Mouse (Mus musculus) limb, embryonic 14.5 days (tissue): ENCODE data around the gene Cnot8. TPM values are rescaled to one million over a fixed set of nuclear protein-coding genes. Genes with fewer than 3 reads are reported as not detected.

ENCODE experiments used
- ATAC-seq: fragments of 200-750 bp; cut with Nextera tagmentation; 2 replicates; pipeline ENCODE4 v1.8.0; 2017; ENCODE audit warnings: low read depth, moderate number of reproducible peaks, moderate TSS enrichment; ENCODE audit not compliant: low FRiP score
- DNase-seq: peaks from one replicate; pipeline ENCODE4 v3.0.0-alpha.2; 2015; ENCODE audit warnings: low spot score
- H3K27ac ChIP-seq: fragments of 300-500 bp; sonication (generic); replicated peaks from 2 replicates; pipeline ENCODE4 v1.5.1; 2014; ENCODE audit warnings: low read depth, mild to moderate bottlenecking, low read length, moderate library complexity, mixed read lengths
- H3K27me3 ChIP-seq: fragments of 300-500 bp; sonication (generic); 2 replicates; pipeline ENCODE4 v1.6.1; 2014; ENCODE audit warnings: low read length, mixed read lengths; ENCODE audit not compliant: control insufficient read depth, insufficient read depth
- H3K36me3 ChIP-seq: fragments of 300-500 bp; sonication (generic); 2 replicates; pipeline ENCODE4 v1.6.1; 2014; ENCODE audit warnings: mild to moderate bottlenecking, low read length, moderate library complexity, mixed read lengths; ENCODE audit not compliant: control insufficient read depth, insufficient read depth
- H3K4me1 ChIP-seq: fragments of 300-500 bp; sonication (generic); 2 replicates; pipeline ENCODE4 v1.6.1; 2014; ENCODE audit warnings: antibody characterized with exemption, low read length, mixed read lengths; ENCODE audit not compliant: control insufficient read depth, insufficient read depth
- H3K4me2 ChIP-seq: fragments of 300-500 bp; sonication (generic); replicated peaks from 2 replicates; pipeline ENCODE4 v1.6.1; 2014; ENCODE audit warnings: low read depth, mild to moderate bottlenecking, low read length, moderate library complexity; ENCODE audit not compliant: severe bottlenecking
- H3K4me3 ChIP-seq: fragments of 300-500 bp; sonication (generic); replicated peaks from 2 replicates; pipeline ENCODE4 v1.5.1; 2014; ENCODE audit warnings: low read length
- H3K9ac ChIP-seq: fragments of 300-500 bp; sonication (generic); 2 replicates; pipeline ENCODE4 v1.6.1; 2014; ENCODE audit warnings: mild to moderate bottlenecking, low read depth, low read length, moderate library complexity; ENCODE audit not compliant: severe bottlenecking
- H3K9me3 ChIP-seq: fragments of 300-500 bp; sonication (generic); 2 replicates; pipeline ENCODE4 v1.6.1; 2016; ENCODE audit warnings: low read length; ENCODE audit not compliant: control insufficient read depth
- POLR2A ChIP-seq: fragments of 200-500 bp; IDR thresholded peaks from 2 replicates; pipeline ENCODE4 v1.8.0; 2012; ENCODE audit warnings: inconsistent platforms, mild to moderate bottlenecking, moderate library complexity, borderline replicate concordance; ENCODE audit not compliant: insufficient read depth, insufficient read length; ENCODE audit errors: extremely low read depth
- WGBS: fragments of 180-500 bp; shearing (Covaris S2); extraction: QIAGEN DNeasy Blood & Tissue Kit; methylation state at CpG from one replicate; pipeline ENCODE4 v1.1.7; 2014; 5-methylcytosine and 5-hydroxymethylcytosine counted together
- polyA plus RNA-seq, 2 experiments: library from polyadenylated mRNA; depleted of rRNA in 1 of 2; stranded (reverse) in 1 of 2; unstranded in 1 of 2; fragments of >200 nt; fragmentation: Nextera tagmentation in 1 of 2; extraction: Ambion mirVana in 1 of 2; gene quantifications; 2 replicates each; pipeline versions ENCODE4 v1.2.1 to v1.2.3; 2012 to 2014

The Cnot8 gene
- polyA plus RNA-seq, 2 experiments = 90.1 to 97.2 TPM

DNA sequence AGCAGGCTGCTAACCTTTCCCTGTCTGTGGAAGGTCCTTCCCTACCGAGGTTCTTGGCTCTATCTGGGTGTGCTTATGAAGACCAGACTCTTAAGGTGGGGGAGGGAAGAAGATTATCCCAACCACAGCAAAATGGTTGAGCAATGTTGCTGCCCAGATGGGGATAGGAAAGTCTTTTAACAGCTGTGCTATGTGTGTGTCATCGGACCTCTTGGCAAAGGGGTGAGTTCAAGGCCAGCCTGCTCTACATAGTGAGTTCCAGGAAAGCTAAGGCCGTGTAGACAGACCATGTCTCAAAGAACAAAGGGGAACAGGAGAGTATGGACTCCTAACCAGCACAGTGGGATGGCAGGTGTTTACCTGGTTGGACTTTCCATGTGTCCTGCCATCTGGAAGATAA lies 31.0 kb upstream of the Cnot8 start:
- Histone ChIP-seq H3K4me1 (no peaks in the 10 kb centered on the region), H3K4me3 (no peak overlapping the region), H3K4me2 (no peak overlapping the region), H3K9me3 (no peaks in the 10 kb centered on the region), H3K36me3 (no peaks in the 10 kb centered on the region), H3K27ac (no peak overlapping the region), H3K27me3 (no peaks in the 10 kb centered on the region), H3K9ac (no peak overlapping the region)
- 87% methylated on average over 3 of the region's 3 CpGs for WGBS
- no peak for DNase-seq
- no peak for TF ChIP-seq POLR2A
- no peak for ATAC-seq

DNA sequence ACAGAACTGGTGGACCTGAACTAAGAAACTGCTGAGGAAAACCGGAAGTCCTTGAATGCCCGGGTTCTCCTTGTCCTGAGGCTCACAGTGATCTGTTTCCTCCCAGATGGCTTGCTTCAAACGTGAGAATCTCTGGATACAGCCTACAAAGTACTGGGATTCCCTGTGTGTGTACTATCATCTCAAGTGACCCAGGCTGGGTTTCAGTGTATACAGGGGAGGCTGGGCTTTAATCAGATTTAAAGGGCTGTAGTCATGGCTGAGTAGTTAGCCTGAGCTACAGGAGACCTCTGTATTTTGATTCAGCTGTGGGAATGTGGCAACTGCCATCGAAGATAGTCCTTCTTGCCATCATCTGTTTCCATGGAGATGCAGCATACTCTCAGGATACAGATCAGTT lies 26.7 kb upstream of the Cnot8 start:
- no peak overlapping the region for H3K27ac ChIP-seq
- H3K9me3 ChIP-seq = no peaks in the 10 kb centered on the region
- no peak overlapping the region for H3K4me3 ChIP-seq
- H3K36me3 ChIP-seq = no peaks in the 10 kb centered on the region
- H3K27me3 ChIP-seq = no peaks in the 10 kb centered on the region
- no peak for TF ChIP-seq POLR2A
- H3K9ac ChIP-seq = no peak overlapping the region
- 80% methylated on average over 4 of the region's 4 CpGs for WGBS
- no peaks in the 10 kb centered on the region for H3K4me1 ChIP-seq
- no peak overlapping the region for H3K4me2 ChIP-seq
- no peak for DNase-seq
- no peak for ATAC-seq

DNA sequence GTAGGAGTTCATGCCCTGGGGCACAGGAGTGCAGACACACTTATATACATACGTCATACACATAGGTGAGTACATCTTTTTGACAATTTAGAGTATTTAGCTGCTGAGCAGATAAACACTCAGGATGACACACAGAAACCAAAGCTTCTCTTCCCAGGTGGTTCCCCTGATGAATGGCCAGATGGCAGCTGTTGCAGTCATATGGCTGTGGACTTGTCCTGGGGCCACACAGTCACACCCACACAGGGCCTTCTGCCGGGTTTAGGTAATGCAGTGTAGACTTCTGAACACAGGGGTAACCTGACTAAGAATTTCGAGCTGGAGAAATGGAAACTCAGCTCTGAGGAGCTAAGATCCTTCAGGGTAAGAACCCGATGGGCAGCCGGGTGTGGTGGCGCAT lies 22.2 kb upstream of the Cnot8 start:
- no peaks in the 10 kb centered on the region for H3K27me3 ChIP-seq
- no peak overlapping the region for H3K4me3 ChIP-seq
- TF ChIP-seq POLR2A = no peak
- no peaks in the 10 kb centered on the region for H3K9me3 ChIP-seq
- no peak overlapping the region for H3K9ac ChIP-seq
- ATAC-seq = no peak
- no peak overlapping the region for H3K4me2 ChIP-seq
- 83% methylated on average over 6 of the region's 6 CpGs for WGBS
- H3K36me3 ChIP-seq = no peaks in the 10 kb centered on the region
- H3K27ac ChIP-seq = no peak overlapping the region
- DNase-seq = no peak
- no peaks in the 10 kb centered on the region for H3K4me1 ChIP-seq

GRCm38 (mm10) chr11:58092541-58092940 lies 11.4 kb upstream of the Cnot8 start:
- ATAC-seq = no peak
- TF ChIP-seq POLR2A = no peak
- H3K9ac ChIP-seq = 0 out of 2 replicates have a peak overlapping the region, but pooled peaks have one; percentile 18
- H3K36me3 ChIP-seq = no peaks in the 10 kb centered on the region
- DNase-seq = no peak
- H3K4me2 ChIP-seq = peak overlapping the region; percentile 24
- no peaks in the 10 kb centered on the region for H3K9me3 ChIP-seq
- 59% methylated on average over 4 of the region's 4 CpGs for WGBS
- no peak overlapping the region for H3K27ac ChIP-seq
- peaks cover 8% of the 10 kb centered on the region for H3K4me1 ChIP-seq
- no peaks in the 10 kb centered on the region for H3K27me3 ChIP-seq
- H3K4me3 ChIP-seq = no peak overlapping the region

GRCm38 (mm10) chr11:58093021-58093528 lies 10.9 kb upstream of the Cnot8 start, which contains the start of gene Gm12248:
TSS of gene Gm12248 (minus strand) at chr11:58093134.
- Histone ChIP-seq H3K9ac (0 out of 2 replicates have a peak within 1 kb of the TSS, but pooled peaks have one; percentile 18), H3K4me2 (peak within 1 kb of the TSS; percentile 24), H3K4me1 (peaks cover 8% of the 10 kb centered on the region), H3K27me3 (no peaks in the 10 kb centered on the region), H3K27ac (no peak within 1 kb of the TSS), H3K9me3 (no peaks in the 10 kb centered on the region), H3K36me3 (no peaks in the 10 kb centered on the region), H3K4me3 (no peak within 1 kb of the TSS)
- WGBS = 11% methylated on average over 12 of the region's 12 CpGs
- DNase-seq (no peak), ATAC-seq (no peak)
- TF ChIP-seq POLR2A = no peak

DNA sequence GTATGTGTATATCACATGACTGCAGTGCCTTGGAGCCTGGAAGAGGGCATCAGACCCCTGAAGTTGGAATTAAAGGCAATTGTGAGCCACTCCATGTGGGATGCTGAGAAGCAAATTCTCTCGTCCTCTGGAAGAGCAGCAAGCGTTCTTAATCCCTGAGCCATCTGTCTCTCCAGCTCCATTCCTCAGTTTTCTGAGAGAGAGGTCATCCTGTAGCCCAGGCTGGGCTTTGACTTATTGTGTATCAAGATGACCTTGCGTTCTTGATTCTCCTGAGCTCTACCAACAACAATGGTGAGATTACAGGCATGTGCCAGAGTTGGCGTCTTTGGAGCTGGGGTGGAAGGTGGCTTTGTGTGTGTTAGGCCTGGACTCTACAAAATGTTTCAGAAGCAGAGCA lies 9.2 kb upstream of the Cnot8 start:
- no peak for ATAC-seq
- Histone ChIP-seq H3K4me2 (no peak overlapping the region), H3K4me3 (no peak overlapping the region), H3K9me3 (no peaks in the 10 kb centered on the region), H3K27me3 (no peaks in the 10 kb centered on the region), H3K36me3 (no peaks in the 10 kb centered on the region), H3K9ac (no peak overlapping the region), H3K4me1 (peaks cover 8% of the 10 kb centered on the region), H3K27ac (no peak overlapping the region)
- no peak for DNase-seq
- no peak for TF ChIP-seq POLR2A
- 85% methylated on average over 4 of the region's 4 CpGs for WGBS
